Mouse (Mus musculus): ENCODE data around the gene Pik3c2a.
A peak's percentile ranks its signal among the peaks of the same experiment; 100 is the strongest.

Pik3c2a gene

GRCm38 (mm10) chr7:116443004-116443696, at the start of gene Pik3c2a:
Pik3c2a (minus strand) TSS chr7:116443449.
- DNase-seq (ENCODE audit: low read depth, low spot score): peak; percentile 93

GRCm38 (mm10) chr7:116491113-116491512, 47.9 kb upstream of the Pik3c2a start:
- DNase-seq (ENCODE audit: low read depth, low spot score): no peak

- no peak for DNase-seq (ENCODE audit: low read depth, low spot score)
These were observed 41.9 kb upstream of the Pik3c2a start for GRCm38 (mm10) chr7:116485062-116485601.

GRCm38 (mm10) chr7:116484213-116484612, 41.0 kb upstream of the Pik3c2a start:
- no peak for DNase-seq (ENCODE audit: low read depth, low spot score)

GRCm38 (mm10) chr7:116483782-116484181, 40.5 kb upstream of the Pik3c2a start:
- DNase-seq (ENCODE audit: low read depth, low spot score): no peak

- DNase-seq (ENCODE audit: low read depth, low spot score): no peak
These were observed 39.9 kb upstream of the Pik3c2a start for GRCm38 (mm10) chr7:116483106-116483505.

GRCm38 (mm10) chr7:116476264-116476663, 33.0 kb upstream of the Pik3c2a start:
- DNase-seq (ENCODE audit: low read depth, low spot score): no peak

GRCm38 (mm10) chr7:116475836-116476235, 32.6 kb upstream of the Pik3c2a start:
- no peak for DNase-seq (ENCODE audit: low read depth, low spot score)

GRCm38 (mm10) chr7:116462114-116462513, 18.9 kb upstream of the Pik3c2a start:
- peak; percentile 17 for DNase-seq (ENCODE audit: low read depth, low spot score)

GRCm38 (mm10) chr7:116458985-116459441, 15.8 kb upstream of the Pik3c2a start:
- DNase-seq (ENCODE audit: low read depth, low spot score): no peak

GRCm38 (mm10) chr7:116457391-116457790, 14.1 kb upstream of the Pik3c2a start:
- no peak for DNase-seq (ENCODE audit: low read depth, low spot score)

- no peak for DNase-seq (ENCODE audit: low read depth, low spot score)
These were observed 13.7 kb upstream of the Pik3c2a start for GRCm38 (mm10) chr7:116456964-116457363.

- no peak for DNase-seq (ENCODE audit: low read depth, low spot score)
These were observed 3.4 kb upstream of the Pik3c2a start for GRCm38 (mm10) chr7:116446645-116447044.

GRCm38 (mm10) chr7:116444326-116444809, 1.1 kb upstream of the Pik3c2a start:
- peak; percentile 51 for DNase-seq (ENCODE audit: low read depth, low spot score)

- DNase-seq (ENCODE audit: low read depth, low spot score): peak; percentile 63
These were observed 562 bp upstream of the Pik3c2a start for GRCm38 (mm10) chr7:116443697-116444325.

- no peak for DNase-seq (ENCODE audit: low read depth, low spot score)
These were observed 1.0 kb downstream of the Pik3c2a start for GRCm38 (mm10) chr7:116442226-116442625.

GRCm38 (mm10) chr7:116441346-116441745, 1.9 kb downstream of the Pik3c2a start:
- DNase-seq (ENCODE audit: low read depth, low spot score): no peak

- no peak for DNase-seq (ENCODE audit: low read depth, low spot score)
These were observed 11.6 kb downstream of the Pik3c2a start for GRCm38 (mm10) chr7:116431661-116432060.

- DNase-seq (ENCODE audit: low read depth, low spot score): no peak
These were observed 12.3 kb downstream of the Pik3c2a start for GRCm38 (mm10) chr7:116430926-116431325.

- DNase-seq (ENCODE audit: low read depth, low spot score): no peak
These were observed 16.0 kb downstream of the Pik3c2a start for GRCm38 (mm10) chr7:116427206-116427605.

GRCm38 (mm10) chr7:116425771-116426170, 17.5 kb downstream of the Pik3c2a start:
- no peak for DNase-seq (ENCODE audit: low read depth, low spot score)

- DNase-seq (ENCODE audit: low read depth, low spot score): no peak
These were observed 22.2 kb downstream of the Pik3c2a start for GRCm38 (mm10) chr7:116421081-116421480.

GRCm38 (mm10) chr7:116409438-116409837, 33.8 kb downstream of the Pik3c2a start:
- DNase-seq (ENCODE audit: low read depth, low spot score): no peak
